Mouse (Mus musculus) R1 (cell line): ENCODE measurements around the gene Capsl.
A peak's percentile ranks its signal among the peaks of the same experiment; 100 is the strongest.

Experiments used
- DNase-seq: peaks from one replicate; pipeline ENCODE4 v3.0.0-alpha.2; 2018; ENCODE audit warnings: low read depth, low spot score

The Capsl gene

GRCm38 (mm10) chr15:9435534-9436180 lies at the start of gene Capsl:
Gene Capsl, plus strand, starts transcription at chr15:9436028.
- DNase-seq: peak; percentile 99

GRCm38 (mm10) chr15:9409475-9409874 lies 26.4 kb upstream of the Capsl start:
- no peak for DNase-seq

- DNase-seq: no peak
These were observed 14.7 kb upstream of the Capsl start for GRCm38 (mm10) chr15:9421163-9421562.

GRCm38 (mm10) chr15:9427849-9428248 lies 8.0 kb upstream of the Capsl start:
- no peak for DNase-seq

- no peak for DNase-seq
These were observed 6.0 kb upstream of the Capsl start for GRCm38 (mm10) chr15:9429843-9430242.

GRCm38 (mm10) chr15:9451999-9452398 lies 16.2 kb downstream of the Capsl start:
- peak; percentile 82 for DNase-seq

- DNase-seq: peak; percentile 96
These were observed 17.0 kb downstream of the Capsl start for GRCm38 (mm10) chr15:9452842-9453241.

- DNase-seq: no peak
These were observed 18.4 kb downstream of the Capsl start for GRCm38 (mm10) chr15:9454198-9454597.

GRCm38 (mm10) chr15:9455241-9455640 lies 19.4 kb downstream of the Capsl start:
- peak; percentile 76 for DNase-seq

GRCm38 (mm10) chr15:9463521-9464027 lies 27.7 kb downstream of the Capsl start:
- DNase-seq: peak; percentile 33

GRCm38 (mm10) chr15:9464039-9464438 lies 28.2 kb downstream of the Capsl start:
- no peak for DNase-seq

GRCm38 (mm10) chr15:9471053-9471685 lies 35.3 kb downstream of the Capsl start:
- no peak for DNase-seq

- DNase-seq: no peak
These were observed 36.3 kb downstream of the Capsl start for GRCm38 (mm10) chr15:9472167-9472566.

- DNase-seq: no peak
These were observed 36.8 kb downstream of the Capsl start for GRCm38 (mm10) chr15:9472618-9473017.

GRCm38 (mm10) chr15:9473188-9473587 lies 37.4 kb downstream of the Capsl start:
- no peak for DNase-seq

GRCm38 (mm10) chr15:9489417-9490118 lies 53.7 kb downstream of the Capsl start:
- DNase-seq: no peak

- DNase-seq: no peak
These were observed 56.2 kb downstream of the Capsl start for GRCm38 (mm10) chr15:9492077-9492476.
